ENCODE assay signal across 8 mouse cellular contexts in genomic region chr10:107122744-107123528, GRCm38 (mm10). TPM values are rescaled to one million over a fixed set of nuclear protein-coding genes. Genes with fewer than 3 reads are reported as not detected.
DNase-seq lines count a peak whose midpoint lies in the region; ATAC-seq and TF ChIP-seq lines count a peak whose summit lies in the region.
"Had no signal": no experiment of that assay in that cellular context is flagged by ENCODE, and none has a peak within 500 bp of the region (broad histone marks: within the 10 kb centered on the region; RNA-seq: fewer than 3 reads in every experiment).

No protein-coding gene starts in this region.

- H3K4me2 ChIP-seq in lung, postnatal 0 days (replicated peaks; ENCODE audit: low read depth, low read length): peak overlapping the region; percentile 64
- H3K4me2 ChIP-seq in forebrain, embryonic 16.5 days (ENCODE audit: low read length): peak overlapping the region; percentile 36
- H3K4me2 ChIP-seq in limb, embryonic 13.5 days (replicated peaks): peak overlapping the region; percentile 74
- peak overlapping the region; percentile 69 for H3K4me2 ChIP-seq in stomach, embryonic 15.5 days

- peak overlapping the region; percentile 79 for H3K27ac ChIP-seq in lung, postnatal 0 days (ENCODE audit: low read length)
- no peak overlapping the region for H3K27ac ChIP-seq in forebrain, embryonic 16.5 days (ENCODE audit: low read length)
- H3K27ac ChIP-seq in limb, embryonic 13.5 days: no peak overlapping the region
- H3K27ac ChIP-seq in stomach, embryonic 15.5 days: no peak overlapping the region
- H3K27ac ChIP-seq: macrophage had no signal

- TF ChIP-seq CTCF in lung, postnatal 0 days (IDR thresholded peaks at IDR 0.05): no peak

- no peaks in the 10 kb centered on the region for H3K36me3 ChIP-seq in lung, postnatal 0 days (ENCODE audit: insufficient read depth, low read length)
- H3K36me3 ChIP-seq in forebrain, embryonic 16.5 days (ENCODE audit: control insufficient read depth, insufficient read depth): no peaks in the 10 kb centered on the region
- H3K36me3 ChIP-seq in limb, embryonic 13.5 days: no peaks in the 10 kb centered on the region
- H3K36me3 ChIP-seq in stomach, embryonic 15.5 days: no peaks in the 10 kb centered on the region

- H3K4me1 ChIP-seq in lung, postnatal 0 days (ENCODE audit: insufficient read depth, low read depth, low read length): no peaks in the 10 kb centered on the region
- H3K4me1 ChIP-seq in forebrain, embryonic 16.5 days (replicated peaks; ENCODE audit: control insufficient read depth, insufficient read depth, low read length): 0 out of 2 replicates have a peak, but pooled peaks cover 6% of the 10 kb centered on the region
- peaks cover 15% of the 10 kb centered on the region; the same call in 1 of the 2 replicates for H3K4me1 ChIP-seq in limb, embryonic 13.5 days
- H3K4me1 ChIP-seq in stomach, embryonic 15.5 days: no peaks in the 10 kb centered on the region; the same call in 1 of the 2 replicates

- DNase-seq in lung, postnatal 0 days (ENCODE audit: low spot score): peak; percentile 49
- no peak for DNase-seq in lung, postnatal 4 days
- no peak for DNase-seq in gastrocnemius, postnatal 10 days

- 7% methylated on average over 9 of the region's 9 CpGs for WGBS in lung, postnatal 0 days
- WGBS in forebrain, embryonic 16.5 days: 9% methylated on average over 9 of the region's 9 CpGs
- WGBS in limb, embryonic 13.5 days: 11% methylated on average over 9 of the region's 9 CpGs
- WGBS in stomach, embryonic 15.5 days: 12% methylated on average over 9 of the region's 9 CpGs

- no peaks in the 10 kb centered on the region for H3K27me3 ChIP-seq in lung, postnatal 0 days (replicated peaks; ENCODE audit: insufficient read depth, low read length)
- H3K27me3 ChIP-seq in forebrain, embryonic 16.5 days (replicated peaks; ENCODE audit: control insufficient read depth, insufficient read depth, low read length): no peaks in the 10 kb centered on the region
- H3K27me3 ChIP-seq in limb, embryonic 13.5 days: no peaks in the 10 kb centered on the region
- H3K27me3 ChIP-seq in stomach, embryonic 15.5 days (replicated peaks): no peaks in the 10 kb centered on the region

- H3K9me3 ChIP-seq in lung, postnatal 0 days (ENCODE audit: low read length): no peaks in the 10 kb centered on the region
- H3K9me3 ChIP-seq in forebrain, embryonic 16.5 days (ENCODE audit: control insufficient read depth, low read length): no peaks in the 10 kb centered on the region
- no peaks in the 10 kb centered on the region for H3K9me3 ChIP-seq in limb, embryonic 13.5 days
- no peaks in the 10 kb centered on the region for H3K9me3 ChIP-seq in stomach, embryonic 15.5 days

- TF ChIP-seq EP300 in lung, postnatal 0 days (IDR thresholded peaks at IDR 0.05): no peak

- H3K9ac ChIP-seq in lung, postnatal 0 days (replicated peaks; ENCODE audit: low read depth): peak overlapping the region; percentile 57
- H3K9ac ChIP-seq in forebrain, embryonic 16.5 days (replicated peaks; ENCODE audit: low read depth, low read length): no peak overlapping the region
- H3K9ac ChIP-seq in limb, embryonic 13.5 days: peak overlapping the region; percentile 71
- 0 out of 2 replicates have a peak overlapping the region, but pooled peaks have one; percentile 30 for H3K9ac ChIP-seq in stomach, embryonic 15.5 days

- peak overlapping the region; percentile 57 for H3K4me3 ChIP-seq in lung, postnatal 0 days (ENCODE audit: low read depth, low read length)
- H3K4me3 ChIP-seq in forebrain, embryonic 16.5 days (replicated peaks; ENCODE audit: low read length): peak overlapping the region; percentile 25
- peak overlapping the region; percentile 58 for H3K4me3 ChIP-seq in limb, embryonic 13.5 days
- peak overlapping the region; percentile 49 for H3K4me3 ChIP-seq in stomach, embryonic 15.5 days (replicated peaks)

- ATAC-seq in lung, postnatal 0 days: no peak; the same call in 1 of the 2 replicates
- peak; percentile 32; the same call in 1 of the 2 replicates for ATAC-seq in forebrain, embryonic 16.5 days
- ATAC-seq in limb, embryonic 13.5 days (ENCODE audit: low FRiP score, low read depth): peak; percentile 35
- peak; percentile 6; the same call in 1 of the 2 replicates for ATAC-seq in stomach, embryonic 15.5 days (ENCODE audit: insufficient read depth, low FRiP score, low read depth)
- ATAC-seq in erythroid progenitor cell, adult 5-6 weeks (replicated peaks; ENCODE audit: low FRiP score, poor library complexity, severe bottlenecking): no peak

RNA-seq across cellular contexts. Expression of gene Acss3, which starts 0.5 kb away (rescaled TPM):
- polyA plus RNA-seq in lung, postnatal 0 days (2015; fragmentation: Nextera tagmentation; extraction: Ambion mirVana): 6.3 and 6.9 TPM in 2 replicates
- 0.39 and 0.52 TPM in 2 replicates for polyA plus RNA-seq in forebrain, embryonic 16.5 days (2015; fragmentation: Nextera tagmentation; extraction: Ambion mirVana)
- 3.6 and 4.2 TPM in 2 replicates for polyA plus RNA-seq in limb, embryonic 13.5 days (2015; fragmentation: Nextera tagmentation; extraction: Ambion mirVana)
- polyA plus RNA-seq in stomach, embryonic 15.5 days (2015; fragmentation: Nextera tagmentation; extraction: Ambion mirVana): 0.98 and 1.4 TPM in 2 replicates
- total RNA-seq in gastrocnemius, postnatal 10 days (2021): 1 to 10 TPM; 3.3 to 3.8 TPM
- total RNA-seq in erythroid progenitor cell, adult 5-6 weeks (2015; ENCODE audit: low replicate concordance): not detected in 2 replicates
- total RNA-seq in erythroid progenitor cell, adult 5-6 weeks (2017; ENCODE audit: low replicate concordance): not detected in 2 replicates
- polyA plus RNA-seq: macrophage had no signal

Comparison
In these comparisons a context has a peak if more than half of its experiments do, and no peak if none do; other contexts are left out.
1. ATAC-seq: peak in forebrain, embryonic 16.5 days (single experiment), limb, embryonic 13.5 days (single experiment) and stomach, embryonic 15.5 days (single experiment); none in lung, postnatal 0 days (single experiment) and erythroid progenitor cell, adult 5-6 weeks (single experiment).
2. Peak in every context shown above with its lines, with median percentiles within 50 percentile points of each other: H3K4me2 ChIP-seq and H3K4me3 ChIP-seq.